ENCODE assay signal across 8 mouse cellular contexts in genomic region chr15:85645971-85646638, GRCm38 (mm10).
DNase-seq lines count a peak whose midpoint lies in the region; ATAC-seq and TF ChIP-seq lines count a peak whose summit lies in the region.

No protein-coding gene starts in this region.

- no peak for TF ChIP-seq POLR2A in cortical plate, adult 2 months (IDR thresholded peaks at IDR 0.05; ENCODE audit: extremely low read depth, insufficient read depth, low read length)

- intact Hi-C loops in left cerebral cortex, adult 2 months (cut with DNase I): no loop called here
- intact Hi-C loops in left cerebral cortex, postnatal 25 days (cut with DNase I): no loop called here

- H3K9ac ChIP-seq in lung, embryonic 14.5 days: peak overlapping the region; percentile 79
- H3K9ac ChIP-seq in neural tube, embryonic 15.5 days (replicated peaks): peak overlapping the region; percentile 58

- DNase-seq in left cerebral cortex, adult 2 months (ENCODE audit: extremely low spot score in 1 of 2, low spot score in 2 of 2): peak in 1 of 2 experiments; percentile 33
- DNase-seq in left cerebral cortex, postnatal 25 days (ENCODE audit: low spot score in 2 of 2): no peak
- DNase-seq in heart, adult 8-10 months (ENCODE audit: low spot score): peak; percentile 79
- DNase-seq in kidney, adult 11 months: peak; percentile 63
- peak; percentile 82 for DNase-seq in lung, embryonic 14.5 days
- DNase-seq in urinary bladder, postnatal 4 days (ENCODE audit: low spot score in 2 of 2): peak; percentile 69 to 76

- no peaks in the 10 kb centered on the region for H3K27me3 ChIP-seq in lung, embryonic 14.5 days (ENCODE audit: insufficient read depth, low read length)
- peaks cover 5% of the 10 kb centered on the region; the same call in 1 of the 2 replicates for H3K27me3 ChIP-seq in neural tube, embryonic 15.5 days (replicated peaks)

- WGBS in lung, embryonic 14.5 days: under 1% methylated on average over 33 of the region's 33 CpGs
- WGBS in neural tube, embryonic 15.5 days: 2% methylated on average over 33 of the region's 33 CpGs

- H3K27ac ChIP-seq in left cerebral cortex, adult 2 months: peak overlapping the region; percentile 85
- peak overlapping the region; percentile 74 for H3K27ac ChIP-seq in cortical plate, adult 2 months (ENCODE audit: insufficient read depth, low read length)
- peak overlapping the region; percentile 85 for H3K27ac ChIP-seq in lung, embryonic 14.5 days (ENCODE audit: low read depth)
- peak overlapping the region; percentile 85 for H3K27ac ChIP-seq in neural tube, embryonic 15.5 days (replicated peaks)

- H3K9me3 ChIP-seq in lung, embryonic 14.5 days (ENCODE audit: low read depth, low read length): no peaks in the 10 kb centered on the region
- no peaks in the 10 kb centered on the region for H3K9me3 ChIP-seq in neural tube, embryonic 15.5 days (replicated peaks)

- ATAC-seq in lung, embryonic 14.5 days (ENCODE audit: insufficient read depth): peak; percentile 69
- peak; percentile 54; the same call in 1 of the 2 replicates for ATAC-seq in neural tube, embryonic 15.5 days (ENCODE audit: low FRiP score)

- TF ChIP-seq CTCF in left cerebral cortex, adult 2 months (IDR thresholded peaks at IDR 0.05): no peak
- no peak for TF ChIP-seq CTCF in cortical plate, adult 2 months (IDR thresholded peaks at IDR 0.05; ENCODE audit: extremely low read depth, insufficient read depth, low read length)
- no peak for TF ChIP-seq CTCF in lung, embryonic 14.5 days (IDR thresholded peaks at IDR 0.05; ENCODE audit: low read depth)

- H3K4me2 ChIP-seq in lung, embryonic 14.5 days: peak overlapping the region; percentile 76
- H3K4me2 ChIP-seq in neural tube, embryonic 15.5 days: peak overlapping the region; percentile 65

- H3K4me1 ChIP-seq in cortical plate, adult 2 months (ENCODE audit: control insufficient read depth, insufficient read depth, low read length): no peaks in the 10 kb centered on the region
- H3K4me1 ChIP-seq in lung, embryonic 14.5 days (ENCODE audit: insufficient read depth): peaks cover 20% of the 10 kb centered on the region
- peaks cover 33% of the 10 kb centered on the region for H3K4me1 ChIP-seq in neural tube, embryonic 15.5 days

- H3K4me3 ChIP-seq in left cerebral cortex, adult 2 months: peak overlapping the region; percentile 44
- H3K4me3 ChIP-seq in cortical plate, adult 2 months (ENCODE audit: insufficient read depth, low read length): peak overlapping the region; percentile 30
- H3K4me3 ChIP-seq in lung, embryonic 14.5 days (ENCODE audit: low read depth, low read length): peak overlapping the region; percentile 49
- H3K4me3 ChIP-seq in neural tube, embryonic 15.5 days (replicated peaks): peak overlapping the region; percentile 39

- H3K36me3 ChIP-seq in lung, embryonic 14.5 days (ENCODE audit: insufficient read depth): no peaks in the 10 kb centered on the region
- H3K36me3 ChIP-seq in neural tube, embryonic 15.5 days: no peaks in the 10 kb centered on the region

Comparison
In these comparisons a context has a peak if more than half of its experiments do, and no peak if none do; other contexts are left out.
1. DNase-seq: peak in heart, adult 8-10 months (single experiment), kidney, adult 11 months (single experiment), lung, embryonic 14.5 days (single experiment) and urinary bladder, postnatal 4 days (2 of 2); none in left cerebral cortex, postnatal 25 days (0 of 2).
2. Peak in every context shown above with its lines, with median percentiles within 50 percentile points of each other: H3K27ac ChIP-seq and H3K4me3 ChIP-seq.